Mouse (Mus musculus): Measurements from ENCODE around the gene Actr6. TPM values are rescaled to one million over a fixed set of nuclear protein-coding genes. Genes with fewer than 3 reads are reported as not detected.

The Actr6 gene
- polyA plus RNA-seq, 1 experiment from 2014 or later: 39.5 TPM

GRCm38 (mm10) chr10:89744341-89744740, 12.2 kb upstream of the Actr6 start:
- ATAC-seq (ENCODE audit: insufficient read depth, low FRiP score, low TSS enrichment): no peak
- no peaks in the 10 kb centered on the region for H3K36me3 ChIP-seq (ENCODE audit: control insufficient read depth, insufficient read depth, low read length)
- H3K27ac ChIP-seq (ENCODE audit: low read depth, low read length): no peak overlapping the region
- H3K4me1 ChIP-seq (ENCODE audit: control insufficient read depth, insufficient read depth, low read length): no peaks in the 10 kb centered on the region
- WGBS: 31% methylated on average over 3 of the region's 3 CpGs
- no peaks in the 10 kb centered on the region for H3K9me3 ChIP-seq (ENCODE audit: control insufficient read depth, low read length)
- no peak for DNase-seq (ENCODE audit: low spot score)
- H3K4me2 ChIP-seq (ENCODE audit: low read depth): peak overlapping the region; percentile 47
- peak overlapping the region; percentile 89; the same call in 1 of the 2 replicates for H3K4me3 ChIP-seq (ENCODE audit: low read depth, low read length)
- no peaks in the 10 kb centered on the region for H3K27me3 ChIP-seq (ENCODE audit: control insufficient read depth, insufficient read depth, low read length)
- H3K9ac ChIP-seq (ENCODE audit: low read length): peak overlapping the region; percentile 94; the same call in 1 of the 2 replicates

GRCm38 (mm10) chr10:89743266-89743665, 11.2 kb upstream of the Actr6 start:
- H3K4me3 ChIP-seq (ENCODE audit: low read depth, low read length): no peak overlapping the region
- no peak for DNase-seq (ENCODE audit: low spot score)
- H3K9me3 ChIP-seq (ENCODE audit: control insufficient read depth, low read length): no peaks in the 10 kb centered on the region
- no peaks in the 10 kb centered on the region for H3K4me1 ChIP-seq (ENCODE audit: control insufficient read depth, insufficient read depth, low read length)
- H3K4me2 ChIP-seq (ENCODE audit: low read depth): no peak overlapping the region
- no peaks in the 10 kb centered on the region for H3K27me3 ChIP-seq (ENCODE audit: control insufficient read depth, insufficient read depth, low read length)
- no peak overlapping the region for H3K27ac ChIP-seq (ENCODE audit: low read depth, low read length)
- no peaks in the 10 kb centered on the region for H3K36me3 ChIP-seq (ENCODE audit: control insufficient read depth, insufficient read depth, low read length)
- no peak overlapping the region for H3K9ac ChIP-seq (ENCODE audit: low read length)
- WGBS: 87% methylated on average over 4 of the region's 4 CpGs
- no peak for ATAC-seq (ENCODE audit: insufficient read depth, low FRiP score, low TSS enrichment)

- no peak overlapping the region for H3K9ac ChIP-seq (ENCODE audit: low read length)
- no peaks in the 10 kb centered on the region for H3K27me3 ChIP-seq (ENCODE audit: control insufficient read depth, insufficient read depth, low read length)
- H3K27ac ChIP-seq (ENCODE audit: low read depth, low read length): no peak overlapping the region
- no peak overlapping the region for H3K4me3 ChIP-seq (ENCODE audit: low read depth, low read length)
- H3K9me3 ChIP-seq (ENCODE audit: control insufficient read depth, low read length): no peaks in the 10 kb centered on the region
- no peaks in the 10 kb centered on the region for H3K36me3 ChIP-seq (ENCODE audit: control insufficient read depth, insufficient read depth, low read length)
- no peak overlapping the region for H3K4me2 ChIP-seq (ENCODE audit: low read depth)
- DNase-seq (ENCODE audit: low spot score) (no peak), ATAC-seq (ENCODE audit: insufficient read depth, low FRiP score, low TSS enrichment) (no peak)
- 86% methylated on average over 6 of the region's 6 CpGs for WGBS
- H3K4me1 ChIP-seq (ENCODE audit: control insufficient read depth, insufficient read depth, low read length): no peaks in the 10 kb centered on the region
Observed at GRCm38 (mm10) chr10:89740995-89741394, 8.9 kb upstream of the Actr6 start.

DNA sequence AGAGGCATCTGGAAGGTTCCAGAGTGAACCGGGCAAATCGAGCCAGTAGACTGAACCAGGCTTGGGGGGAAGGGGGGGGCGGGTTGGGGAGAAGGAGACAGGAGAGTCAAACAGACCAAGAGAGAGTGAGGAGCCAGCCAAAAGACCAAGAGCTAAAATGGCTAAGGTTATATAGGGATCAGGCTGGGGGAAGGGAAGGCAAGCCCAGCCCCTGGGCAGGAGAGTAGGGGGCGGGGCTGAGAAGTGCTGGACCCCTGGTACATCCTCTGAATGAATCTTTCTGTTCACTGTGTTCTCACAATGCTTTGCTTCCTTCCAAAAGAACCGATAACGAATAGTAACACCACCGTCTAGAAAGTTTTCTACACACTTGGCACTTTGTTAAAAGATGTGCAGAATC, 7.6 kb upstream of the Actr6 start:
- H3K9ac ChIP-seq (ENCODE audit: low read length): no peak overlapping the region
- ATAC-seq (ENCODE audit: insufficient read depth, low FRiP score, low TSS enrichment) (no peak), DNase-seq (ENCODE audit: low spot score) (no peak)
- H3K27me3 ChIP-seq (ENCODE audit: control insufficient read depth, insufficient read depth, low read length): no peaks in the 10 kb centered on the region
- 61% methylated on average over 7 of the region's 7 CpGs for WGBS
- H3K36me3 ChIP-seq (ENCODE audit: control insufficient read depth, insufficient read depth, low read length): no peaks in the 10 kb centered on the region
- H3K4me3 ChIP-seq (ENCODE audit: low read depth, low read length): no peak overlapping the region
- no peak overlapping the region for H3K27ac ChIP-seq (ENCODE audit: low read depth, low read length)
- no peaks in the 10 kb centered on the region for H3K4me1 ChIP-seq (ENCODE audit: control insufficient read depth, insufficient read depth, low read length)
- no peak overlapping the region for H3K4me2 ChIP-seq (ENCODE audit: low read depth)
- no peaks in the 10 kb centered on the region for H3K9me3 ChIP-seq (ENCODE audit: control insufficient read depth, low read length)

- Histone ChIP-seq H3K4me1 (ENCODE audit: control insufficient read depth, insufficient read depth, low read length) (no peaks in the 10 kb centered on the region), H3K9ac (ENCODE audit: low read length) (no peak overlapping the region), H3K36me3 (ENCODE audit: control insufficient read depth, insufficient read depth, low read length) (no peaks in the 10 kb centered on the region), H3K4me3 (ENCODE audit: low read depth, low read length) (no peak overlapping the region), H3K27ac (ENCODE audit: low read depth, low read length) (no peak overlapping the region), H3K27me3 (ENCODE audit: control insufficient read depth, insufficient read depth, low read length) (no peaks in the 10 kb centered on the region), H3K9me3 (ENCODE audit: control insufficient read depth, low read length) (no peaks in the 10 kb centered on the region), H3K4me2 (ENCODE audit: low read depth) (no peak overlapping the region)
- DNase-seq (ENCODE audit: low spot score) (no peak), ATAC-seq (ENCODE audit: insufficient read depth, low FRiP score, low TSS enrichment) (no peak)
- WGBS: 84% methylated on average over 9 of the region's 9 CpGs
Observed at GRCm38 (mm10) chr10:89738395-89738794, 6.3 kb upstream of the Actr6 start.

GRCm38 (mm10) chr10:89737887-89738286, 5.8 kb upstream of the Actr6 start:
- Histone ChIP-seq H3K9ac (ENCODE audit: low read length) (no peak overlapping the region), H3K27me3 (ENCODE audit: control insufficient read depth, insufficient read depth, low read length) (no peaks in the 10 kb centered on the region), H3K9me3 (ENCODE audit: control insufficient read depth, low read length) (no peaks in the 10 kb centered on the region), H3K27ac (ENCODE audit: low read depth, low read length) (no peak overlapping the region), H3K4me3 (ENCODE audit: low read depth, low read length) (no peak overlapping the region), H3K4me2 (ENCODE audit: low read depth) (no peak overlapping the region), H3K4me1 (ENCODE audit: control insufficient read depth, insufficient read depth, low read length) (no peaks in the 10 kb centered on the region), H3K36me3 (ENCODE audit: control insufficient read depth, insufficient read depth, low read length) (no peaks in the 10 kb centered on the region)
- 92% methylated on average over 3 of the region's 3 CpGs for WGBS
- DNase-seq (ENCODE audit: low spot score): no peak
- ATAC-seq (ENCODE audit: insufficient read depth, low FRiP score, low TSS enrichment): no peak

GRCm38 (mm10) chr10:89737092-89737491, 5.0 kb upstream of the Actr6 start:
- no peaks in the 10 kb centered on the region for H3K9me3 ChIP-seq (ENCODE audit: control insufficient read depth, low read length)
- no peak overlapping the region for H3K9ac ChIP-seq (ENCODE audit: low read length)
- ATAC-seq (ENCODE audit: insufficient read depth, low FRiP score, low TSS enrichment) (no peak), DNase-seq (ENCODE audit: low spot score) (no peak)
- 50% methylated on average over 5 of the region's 5 CpGs for WGBS
- no peak overlapping the region for H3K4me2 ChIP-seq (ENCODE audit: low read depth)
- H3K36me3 ChIP-seq (ENCODE audit: control insufficient read depth, insufficient read depth, low read length): no peaks in the 10 kb centered on the region
- no peak overlapping the region for H3K27ac ChIP-seq (ENCODE audit: low read depth, low read length)
- H3K27me3 ChIP-seq (ENCODE audit: control insufficient read depth, insufficient read depth, low read length): no peaks in the 10 kb centered on the region
- H3K4me3 ChIP-seq (ENCODE audit: low read depth, low read length): no peak overlapping the region
- H3K4me1 ChIP-seq (ENCODE audit: control insufficient read depth, insufficient read depth, low read length): no peaks in the 10 kb centered on the region

DNA sequence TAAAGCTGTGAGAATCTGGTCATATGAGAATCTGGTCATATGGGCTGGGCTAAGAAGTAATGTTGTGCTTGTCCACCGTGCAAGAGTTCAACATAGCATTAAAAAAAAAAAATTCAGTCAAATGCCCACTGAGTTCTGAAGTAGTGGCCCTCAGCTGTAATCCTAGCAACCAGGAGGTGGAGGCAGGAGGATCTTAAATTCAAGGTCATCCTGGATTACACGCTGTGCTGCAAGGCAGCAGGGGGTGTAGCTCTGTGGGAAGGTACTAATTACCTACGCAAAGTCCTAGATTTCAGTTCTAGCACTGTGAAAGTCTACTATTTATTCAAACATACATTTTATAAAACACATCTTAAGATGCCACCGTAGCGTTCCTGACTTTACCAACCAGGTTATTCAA, 754 bp downstream of the Actr6 start:
- H3K4me1 ChIP-seq (ENCODE audit: control insufficient read depth, insufficient read depth, low read length): peaks cover 4% of the 10 kb centered on the region
- H3K9ac ChIP-seq (ENCODE audit: low read length): peak overlapping the region; percentile 55
- H3K27ac ChIP-seq (ENCODE audit: low read depth, low read length): no peak overlapping the region
- H3K4me2 ChIP-seq (ENCODE audit: low read depth): peak overlapping the region; percentile 50
- WGBS: 14% methylated on average over 5 of the region's 5 CpGs
- DNase-seq (ENCODE audit: low spot score) (no peak), ATAC-seq (ENCODE audit: insufficient read depth, low FRiP score, low TSS enrichment) (no peak)
- no peaks in the 10 kb centered on the region for H3K36me3 ChIP-seq (ENCODE audit: control insufficient read depth, insufficient read depth, low read length)
- H3K4me3 ChIP-seq (ENCODE audit: low read depth, low read length): peak overlapping the region; percentile 61
- no peaks in the 10 kb centered on the region for H3K27me3 ChIP-seq (ENCODE audit: control insufficient read depth, insufficient read depth, low read length)
- H3K9me3 ChIP-seq (ENCODE audit: control insufficient read depth, low read length): no peaks in the 10 kb centered on the region

DNA sequence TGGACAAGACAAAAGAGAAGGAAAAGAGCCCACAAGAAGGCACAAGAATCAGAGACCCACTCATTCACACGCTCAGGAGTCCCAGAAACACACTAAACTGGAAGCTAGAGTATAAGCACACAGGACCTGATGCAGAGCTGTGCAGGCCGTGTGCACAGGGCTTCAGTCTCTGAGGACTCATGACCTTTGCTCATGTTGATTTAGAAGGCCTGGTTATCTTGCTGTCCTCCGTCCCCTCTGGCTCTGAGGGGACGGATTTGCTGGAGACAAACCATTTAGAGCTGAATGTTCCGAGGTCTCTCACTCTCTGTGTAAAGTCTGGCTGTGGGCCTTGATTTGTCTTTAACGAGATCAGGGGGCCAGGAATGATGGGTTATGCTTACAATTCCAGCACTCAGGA, 1.7 kb downstream of the Actr6 start:
- peaks cover 4% of the 10 kb centered on the region for H3K4me1 ChIP-seq (ENCODE audit: control insufficient read depth, insufficient read depth, low read length)
- DNase-seq (ENCODE audit: low spot score): no peak
- ATAC-seq (ENCODE audit: insufficient read depth, low FRiP score, low TSS enrichment): no peak
- no peaks in the 10 kb centered on the region for H3K36me3 ChIP-seq (ENCODE audit: control insufficient read depth, insufficient read depth, low read length)
- 86% methylated on average over 6 of the region's 6 CpGs for WGBS
- no peaks in the 10 kb centered on the region for H3K9me3 ChIP-seq (ENCODE audit: control insufficient read depth, low read length)
- no peaks in the 10 kb centered on the region for H3K27me3 ChIP-seq (ENCODE audit: control insufficient read depth, insufficient read depth, low read length)
- H3K4me2 ChIP-seq (ENCODE audit: low read depth): no peak overlapping the region
- no peak overlapping the region for H3K9ac ChIP-seq (ENCODE audit: low read length)
- no peak overlapping the region for H3K4me3 ChIP-seq (ENCODE audit: low read depth, low read length)
- H3K27ac ChIP-seq (ENCODE audit: low read depth, low read length): no peak overlapping the region
